ENCODE assay signal across 8 mouse cellular contexts in genomic region chr5:17574413-17575182, GRCm38 (mm10). TPM values are rescaled to one million over a fixed set of nuclear protein-coding genes. Genes with fewer than 3 reads are reported as not detected.
A peak's percentile ranks its signal among the peaks of the same experiment; 100 is the strongest.
DNase-seq lines count a peak whose midpoint lies in the region; ATAC-seq lines count a peak whose summit lies in the region.

No protein-coding gene starts in this region.

- under 1% methylated on average over 59 of the region's 59 CpGs for WGBS in hindbrain, embryonic 10.5 days

- H3K27ac ChIP-seq in hindbrain, embryonic 10.5 days: peak overlapping the region; percentile 89

- H3K36me3 ChIP-seq in hindbrain, embryonic 10.5 days: no peaks in the 10 kb centered on the region

- peak overlapping the region; percentile 68 for H3K4me3 ChIP-seq in hindbrain, embryonic 10.5 days

- no peaks in the 10 kb centered on the region for H3K9me3 ChIP-seq in hindbrain, embryonic 10.5 days

- ATAC-seq in activated CD4-positive, CD25-positive, alpha-beta regulatory T cell, adult 4 months: no peak

- 0 out of 2 replicates have a peak, but pooled peaks cover 3% of the 10 kb centered on the region for H3K27me3 ChIP-seq in hindbrain, embryonic 10.5 days (ENCODE audit: insufficient read depth, poor library complexity, severe bottlenecking)

- H3K4me1 ChIP-seq in hindbrain, embryonic 10.5 days (replicated peaks): no peaks in the 10 kb centered on the region

- DNase-seq in NIH3T3 (ENCODE audit: low read depth): peak; percentile 72
- DNase-seq in cerebellum, postnatal 36 days: peak; percentile 4 to 15
- peak; percentile 16 to 30 for DNase-seq in frontal cortex, postnatal 14 days (ENCODE audit: low spot score in 2 of 2)
- DNase-seq in hindbrain, embryonic 10.5 days (ENCODE audit: low spot score): peak; percentile 83
- peak; percentile 45 to 59 for DNase-seq in layer of hippocampus, postnatal 36 days
- peak; percentile 80 for DNase-seq in lung, postnatal 25 days (ENCODE audit: low spot score)
- DNase-seq in retina, postnatal 7 days (ENCODE audit: low read depth, low spot score): peak; percentile 25

RNA-seq across cellular contexts. Expression of gene Sema3c, which starts 0.5 kb away (rescaled TPM):
- polyA plus RNA-seq in hindbrain, embryonic 10.5 days (2016; fragmentation: Nextera tagmentation; extraction: Ambion mirVana): 12.9 and 16.4 TPM in 2 replicates
- total RNA-seq in layer of hippocampus, postnatal 36 days (2021): 10 to 100 TPM; 21.2 to 22.7 TPM
- polyA plus RNA-seq in activated CD4-positive, CD25-positive, alpha-beta regulatory T cell, adult 4 months (2017; shearing (Covaris generic)): under 1 TPM in 1 of 2 experiments, not detected in 1; 0.21 TPM

Comparison
In these comparisons a context has a peak if more than half of its experiments do, and no peak if none do; other contexts are left out.
1. DNase-seq: peak in every context shown above with its lines; median percentile 83 in hindbrain, embryonic 10.5 days; 80 in lung, postnatal 25 days; 72 in NIH3T3; 52 in layer of hippocampus, postnatal 36 days; 25 in retina, postnatal 7 days; 23 in frontal cortex, postnatal 14 days; 10 in cerebellum, postnatal 36 days.
2. RNA of gene Sema3c, which starts 0.5 kb away (polyA plus RNA-seq): 12.9 to 16.4 TPM in hindbrain, embryonic 10.5 days; 0.21 TPM in activated CD4-positive, CD25-positive, alpha-beta regulatory T cell, adult 4 months; every median in the first group is over 10 times any median in the second.